Mouse (Mus musculus) hindlimb bud, embryonic 11.5 days (tissue): ENCODE measurements at regions not wholly inside any gene's neighbourhood (a gene's known extent, or its start where the extent isn't known, plus 50 kb on each side); places are given as distances from the start of the nearest gene placed in this dataset.

Experiments
- DNase-seq: peaks from one replicate; pipeline ENCODE4 v3.0.0-alpha.2; 2012; ENCODE audit warnings: low read depth, low spot score; ENCODE audit errors: extremely low spot score

- peak; percentile 16 for DNase-seq
These were observed 131.0 kb upstream of the Adcyap1 start for GRCm38 (mm10) chr17:93067850-93068249.

- no peak for DNase-seq
These were observed 130.3 kb upstream of the Adcyap1 start for GRCm38 (mm10) chr17:93068489-93068888.

GRCm38 (mm10) chr17:93084048-93084447 lies 114.8 kb upstream of the Adcyap1 start:
- no peak for DNase-seq

- DNase-seq = no peak
These were observed 94.3 kb upstream of the Adcyap1 start for GRCm38 (mm10) chr17:93104516-93104915.

- DNase-seq = no peak
These were observed 58.8 kb upstream of the Adcyap1 start for GRCm38 (mm10) chr17:93140003-93140402.

- no peak for DNase-seq
These were observed 57.7 kb upstream of the Adcyap1 start for GRCm38 (mm10) chr17:93141125-93141524.
